Mouse (Mus musculus) testis, adult 2 months (tissue): ENCODE data around the gene Htr7.

Experiments
- CTCF ChIP-seq: fragments of 200-500 bp; IDR thresholded peaks from 2 replicates; pipeline ENCODE4 v1.5.1; 2012; ENCODE audit warnings: low read depth, mild to moderate bottlenecking, inconsistent platforms, low read length, moderate library complexity; ENCODE audit not compliant: control insufficient read depth, insufficient read depth, insufficient replicate concordance
- POLR2A ChIP-seq: fragments of 200-500 bp; IDR thresholded peaks from 2 replicates; pipeline ENCODE4 v1.6.1; 2012; ENCODE audit warnings: low read depth, mild to moderate bottlenecking, inconsistent platforms, low read length, moderate library complexity; ENCODE audit not compliant: control insufficient read depth

GRCm38 (mm10) chr19:36004961-36005360, 52.3 kb downstream of the Htr7 start:
- TF ChIP-seq POLR2A (no peak), CTCF (no peak)
